Mouse (Mus musculus): ENCODE measurements at regions not wholly inside any gene's neighbourhood (a gene's known extent, or its start where the extent isn't known, plus 50 kb on each side); places are given as distances from the start of the nearest gene placed in this dataset.
"Not testable (repeated sequence)": the region's sequence is repeated elsewhere in the genome, so short reads cannot be mapped to it uniquely, and the experiment has no call there.

DNA sequence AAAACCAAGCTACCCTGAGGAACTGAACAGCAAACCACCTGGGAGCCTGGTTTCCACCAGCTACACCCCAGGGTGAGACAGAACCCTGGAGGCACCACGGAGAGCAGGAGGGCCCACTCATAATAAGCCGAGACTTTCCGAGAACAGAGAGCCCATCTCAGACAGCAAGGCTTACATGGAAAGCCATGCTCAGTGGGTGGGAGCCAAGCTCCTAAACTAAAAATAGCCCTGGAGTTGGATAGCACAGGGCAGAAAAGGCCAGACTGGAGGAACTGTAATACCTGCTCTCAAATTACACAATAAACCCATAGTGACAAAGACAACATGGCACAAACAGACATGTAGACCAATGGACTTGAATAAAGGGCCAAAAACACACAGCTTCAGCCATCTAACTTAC is 69.9 kb downstream of the Fbxo4 start:
- ATAC-seq (ENCODE audit: low FRiP score) = no peak
- Histone ChIP-seq H3K27ac (no peak overlapping the region), H3K4me3 (no peak overlapping the region), H3K4me2 (no peak overlapping the region), H3K4me1 (replicated peaks) (no peaks in the 10 kb centered on the region), H3K36me3 (no peaks in the 10 kb centered on the region), H3K9me3 (no peaks in the 10 kb centered on the region), H3K27me3 (no peaks in the 10 kb centered on the region), H3K9ac (no peak overlapping the region)
- 67% methylated on average over 3 of the region's 3 CpGs for WGBS

GRCm38 (mm10) chr15:3908721-3909120 is 70.7 kb downstream of the Fbxo4 start:
- Histone ChIP-seq H3K36me3 (no peaks in the 10 kb centered on the region), H3K27ac (no peak overlapping the region), H3K9me3 (no peaks in the 10 kb centered on the region), H3K4me2 (no peak overlapping the region), H3K4me3 (no peak overlapping the region), H3K9ac (no peak overlapping the region), H3K4me1 (replicated peaks) (no peaks in the 10 kb centered on the region), H3K27me3 (no peaks in the 10 kb centered on the region)
- ATAC-seq (ENCODE audit: low FRiP score) = no peak
- WGBS = 18% methylated on average over 2 of the region's 2 CpGs

DNA sequence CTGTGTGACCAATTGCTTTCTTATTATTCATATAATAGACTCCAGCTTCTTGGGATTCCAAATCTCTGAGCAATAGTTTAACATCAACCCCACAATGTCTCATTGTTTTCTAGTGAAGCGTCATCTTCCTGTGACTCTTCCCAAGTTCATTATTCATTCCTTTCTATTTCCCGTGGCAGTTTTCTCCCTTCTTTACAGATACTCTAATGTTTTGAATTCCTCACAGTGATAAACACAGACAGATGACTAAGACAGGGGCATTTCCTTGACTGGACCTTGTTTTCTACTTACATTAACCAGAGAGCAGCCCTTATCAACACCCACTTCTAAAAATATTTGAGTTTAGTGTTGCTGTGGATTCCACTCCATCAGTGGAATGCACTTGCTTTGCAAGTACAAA is 73.8 kb downstream of the Fbxo4 start:
- Histone ChIP-seq H3K9ac (no peak overlapping the region), H3K9me3 (no peaks in the 10 kb centered on the region), H3K27ac (no peak overlapping the region), H3K4me3 (no peak overlapping the region), H3K4me1 (replicated peaks) (no peaks in the 10 kb centered on the region), H3K4me2 (no peak overlapping the region), H3K36me3 (no peaks in the 10 kb centered on the region), H3K27me3 (no peaks in the 10 kb centered on the region)
- no peak for ATAC-seq (ENCODE audit: low FRiP score)
- WGBS = 59% methylated on average over 2 of the region's 2 CpGs

DNA sequence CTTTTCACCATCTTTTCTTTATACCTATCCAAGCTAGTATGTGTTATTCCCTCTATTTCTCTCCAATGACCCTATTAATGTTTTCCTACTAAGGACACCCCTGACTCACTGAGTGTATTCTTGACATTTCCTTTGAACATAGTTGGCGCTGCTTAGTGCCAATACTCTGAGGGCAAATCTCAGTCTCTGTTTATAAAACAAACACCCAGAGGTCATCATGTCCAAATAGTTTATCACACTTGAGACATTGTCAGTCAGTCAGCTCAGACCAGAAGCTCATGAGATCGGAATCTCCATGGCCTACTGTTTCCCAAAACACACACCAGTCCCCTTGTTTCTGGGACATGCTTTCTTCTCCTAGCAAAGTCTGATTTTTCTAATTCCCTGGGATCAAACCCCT is 100.9 kb downstream of the Fbxo4 start:
- H3K27ac ChIP-seq = no peak overlapping the region
- H3K4me2 ChIP-seq = no peak overlapping the region
- no peaks in the 10 kb centered on the region for H3K27me3 ChIP-seq
- no peak overlapping the region for H3K9ac ChIP-seq
- no peaks in the 10 kb centered on the region for H3K36me3 ChIP-seq
- no peaks in the 10 kb centered on the region for H3K9me3 ChIP-seq
- H3K4me1 ChIP-seq (replicated peaks) = no peaks in the 10 kb centered on the region
- WGBS = 70% methylated on average over 2 of the region's 2 CpGs
- ATAC-seq (ENCODE audit: low FRiP score) = no peak
- H3K4me3 ChIP-seq = no peak overlapping the region

DNA sequence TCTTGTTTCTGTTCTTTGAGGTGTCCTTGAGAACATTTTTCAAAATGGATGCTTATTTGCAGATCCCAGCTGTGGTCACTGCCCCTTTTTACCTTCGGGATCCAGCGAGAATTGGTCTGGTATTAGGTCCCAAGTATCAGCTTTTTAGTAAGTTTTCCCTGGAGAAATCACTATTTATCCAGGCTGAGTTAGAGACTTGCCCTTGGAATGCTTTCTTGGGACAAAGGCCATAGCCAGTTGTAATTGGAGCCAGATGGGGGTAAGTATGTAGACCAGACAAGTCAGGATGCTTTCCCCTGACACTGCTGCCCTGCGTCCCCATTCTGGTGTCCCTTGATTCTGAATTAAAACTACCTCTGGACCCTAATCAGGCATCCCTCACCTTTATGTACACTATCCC is 101.9 kb downstream of the Fbxo4 start:
- no peak overlapping the region for H3K27ac ChIP-seq
- no peaks in the 10 kb centered on the region for H3K4me1 ChIP-seq (replicated peaks)
- ATAC-seq (ENCODE audit: low FRiP score) = no peak
- no peak overlapping the region for H3K9ac ChIP-seq
- H3K36me3 ChIP-seq = no peaks in the 10 kb centered on the region
- 76% methylated on average over 3 of the region's 3 CpGs for WGBS
- no peaks in the 10 kb centered on the region for H3K9me3 ChIP-seq
- H3K27me3 ChIP-seq = no peaks in the 10 kb centered on the region
- H3K4me3 ChIP-seq = no peak overlapping the region
- H3K4me2 ChIP-seq = no peak overlapping the region

- not testable (repeated sequence) for H3K9me3 ChIP-seq; H3K4me1 ChIP-seq (replicated peaks); H3K9ac ChIP-seq; H3K4me3 ChIP-seq; H3K27ac ChIP-seq; H3K27me3 ChIP-seq; H3K36me3 ChIP-seq; H3K4me2 ChIP-seq
- ATAC-seq (ENCODE audit: low FRiP score) = 0 out of 2 replicates have a peak, but pooled peaks have one; percentile 57
- 74% methylated on average over 6 of the region's 7 CpGs for WGBS
Measured at GRCm38 (mm10) chr15:3875210-3875861, 104.0 kb downstream of the Fbxo4 start.

DNA sequence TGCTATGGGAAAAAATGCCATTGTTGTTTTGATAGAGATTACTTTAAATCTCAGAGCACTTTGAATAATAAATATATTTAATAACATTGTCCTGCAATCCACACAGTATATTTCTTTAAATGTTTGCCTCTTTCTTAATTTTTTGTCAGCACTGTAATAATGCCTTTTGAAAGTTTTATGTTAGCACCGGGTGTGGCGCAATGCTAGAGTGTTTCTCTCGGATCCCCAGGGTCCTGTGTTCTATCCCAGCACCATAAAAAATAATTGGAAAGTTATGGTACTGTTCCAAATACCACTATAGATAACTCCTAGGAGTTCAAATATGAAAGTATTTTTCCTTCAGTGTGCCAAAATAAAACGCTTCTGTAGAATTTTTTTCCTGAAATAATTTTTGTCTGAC is 147.6 kb downstream of the Fbxo4 start:
- Histone ChIP-seq H3K27ac (no peak overlapping the region), H3K9me3 (no peaks in the 10 kb centered on the region), H3K27me3 (no peaks in the 10 kb centered on the region), H3K4me2 (no peak overlapping the region), H3K9ac (no peak overlapping the region), H3K4me3 (no peak overlapping the region), H3K4me1 (replicated peaks) (no peaks in the 10 kb centered on the region), H3K36me3 (no peaks in the 10 kb centered on the region)
- ATAC-seq (ENCODE audit: low FRiP score) = no peak
- WGBS = 89% methylated on average over 4 of the region's 4 CpGs

- no peaks in the 10 kb centered on the region for H3K27me3 ChIP-seq
- 88% methylated on average over 2 of the region's 2 CpGs for WGBS
- no peak for ATAC-seq (ENCODE audit: low FRiP score)
- H3K9ac ChIP-seq = no peak overlapping the region
- no peaks in the 10 kb centered on the region for H3K9me3 ChIP-seq
- H3K36me3 ChIP-seq = no peaks in the 10 kb centered on the region
- H3K4me1 ChIP-seq (replicated peaks) = no peaks in the 10 kb centered on the region
- no peak overlapping the region for H3K4me2 ChIP-seq
- H3K27ac ChIP-seq = no peak overlapping the region
- H3K4me3 ChIP-seq = no peak overlapping the region
Measured at GRCm38 (mm10) chr15:3805430-3805829, 173.9 kb downstream of the Fbxo4 start.

- 94% methylated on average over 3 of the region's 3 CpGs for WGBS
- no peak for ATAC-seq (ENCODE audit: low FRiP score)
- no peak overlapping the region for H3K4me3 ChIP-seq
Measured at GRCm38 (mm10) chr15:3775865-3776264, 192.6 kb upstream of the Ghr start.

GRCm38 (mm10) chr15:3772228-3772789 is 189.0 kb upstream of the Ghr start:
- no peaks in the 10 kb centered on the region for H3K36me3 ChIP-seq
- no peak overlapping the region for H3K27ac ChIP-seq
- no peak for ATAC-seq (ENCODE audit: low FRiP score)
- WGBS = 84% methylated on average over 8 of the region's 8 CpGs
- H3K4me3 ChIP-seq = no peak overlapping the region
- H3K9ac ChIP-seq = no peak overlapping the region
- no peak overlapping the region for H3K4me2 ChIP-seq
- H3K27me3 ChIP-seq = no peaks in the 10 kb centered on the region
- H3K9me3 ChIP-seq = no peaks in the 10 kb centered on the region
- H3K4me1 ChIP-seq (replicated peaks) = no peaks in the 10 kb centered on the region

More at GRCm38 (mm10) chr15:3775865-3776264, 192.6 kb upstream of the Ghr start:
- no peak overlapping the region for H3K27ac ChIP-seq
- no peak overlapping the region for H3K9ac ChIP-seq
- H3K4me1 ChIP-seq (replicated peaks) = no peaks in the 10 kb centered on the region
- H3K4me2 ChIP-seq = no peak overlapping the region
- H3K9me3 ChIP-seq = no peaks in the 10 kb centered on the region
- no peaks in the 10 kb centered on the region for H3K27me3 ChIP-seq
- H3K36me3 ChIP-seq = no peaks in the 10 kb centered on the region

DNA sequence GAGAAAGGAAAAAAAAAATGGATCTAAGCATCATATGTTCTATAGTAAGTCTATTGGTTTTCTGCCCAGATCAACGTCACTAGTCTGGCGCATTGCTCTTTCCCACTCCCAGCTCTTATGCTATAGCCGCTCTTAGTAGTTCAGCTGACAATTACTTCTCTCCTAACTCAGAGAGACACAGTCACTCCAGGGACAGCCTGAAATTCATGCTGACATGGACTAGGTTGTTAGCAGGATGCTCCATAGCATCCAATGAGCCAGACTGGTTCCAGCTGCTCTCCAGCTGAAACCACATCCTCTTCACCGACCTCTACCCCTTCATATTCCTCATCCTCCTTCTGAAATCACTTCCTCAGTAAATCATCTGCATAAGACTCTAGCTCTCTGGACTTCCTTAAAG is 187.0 kb upstream of the Ghr start:
- H3K4me2 ChIP-seq = no peak overlapping the region
- no peak overlapping the region for H3K9ac ChIP-seq
- H3K4me1 ChIP-seq (replicated peaks) = no peaks in the 10 kb centered on the region
- no peaks in the 10 kb centered on the region for H3K36me3 ChIP-seq
- H3K9me3 ChIP-seq = no peaks in the 10 kb centered on the region
- H3K27ac ChIP-seq = no peak overlapping the region
- no peak for ATAC-seq (ENCODE audit: low FRiP score)
- no peaks in the 10 kb centered on the region for H3K27me3 ChIP-seq
- no peak overlapping the region for H3K4me3 ChIP-seq
- 87% methylated on average over 4 of the region's 4 CpGs for WGBS

- Histone ChIP-seq H3K4me3 (no peak overlapping the region), H3K9ac (no peak overlapping the region), H3K4me2 (no peak overlapping the region), H3K4me1 (replicated peaks) (no peaks in the 10 kb centered on the region), H3K36me3 (no peaks in the 10 kb centered on the region), H3K9me3 (no peaks in the 10 kb centered on the region), H3K27me3 (no peaks in the 10 kb centered on the region), H3K27ac (no peak overlapping the region)
- no peak for ATAC-seq (ENCODE audit: low FRiP score)
- WGBS = 90% methylated on average over 3 of the region's 3 CpGs
Measured at GRCm38 (mm10) chr15:3764726-3765125, 181.4 kb upstream of the Ghr start.

DNA sequence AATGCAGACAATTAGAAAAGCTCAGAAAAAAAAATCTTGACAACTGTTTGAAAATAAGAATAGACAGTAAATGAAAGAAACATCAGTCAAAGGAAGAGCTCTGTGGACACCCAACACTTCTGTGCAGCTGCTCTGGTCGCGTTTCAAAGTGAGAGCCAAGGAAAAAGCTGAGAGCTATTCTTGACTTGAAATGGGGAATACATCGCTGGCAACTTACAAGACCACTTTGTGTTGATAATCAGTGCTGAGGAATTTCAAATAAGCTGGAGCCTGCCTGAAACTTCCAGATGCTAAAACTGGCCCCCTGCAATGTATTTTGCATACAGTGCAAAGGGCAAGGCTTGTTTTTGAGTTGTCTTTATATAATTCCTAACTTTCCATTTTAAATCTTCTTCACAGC is 177.1 kb upstream of the Ghr start:
- ATAC-seq (ENCODE audit: low FRiP score) = no peak
- Histone ChIP-seq H3K9ac (no peak overlapping the region), H3K27me3 (no peaks in the 10 kb centered on the region), H3K4me3 (no peak overlapping the region), H3K9me3 (no peaks in the 10 kb centered on the region), H3K4me1 (replicated peaks) (no peaks in the 10 kb centered on the region), H3K36me3 (no peaks in the 10 kb centered on the region), H3K4me2 (no peak overlapping the region), H3K27ac (no peak overlapping the region)
- 29% methylated on average over 3 of the region's 3 CpGs for WGBS

Data from hindbrain, embryonic 13.5 days (tissue).